Mouse (Mus musculus) lung, embryonic 14.5 days (tissue): ENCODE data around the gene Tgfb1i1. TPM values are rescaled to one million over a fixed set of nuclear protein-coding genes. Genes with fewer than 3 reads are reported as not detected.
A peak's percentile ranks its signal among the peaks of the same experiment; 100 is the strongest.

Experiments
- ATAC-seq: fragments of 200-750 bp; cut with Nextera tagmentation; 2 replicates; pipeline ENCODE4 v1.8.0; 2017; ENCODE audit warnings: mild to moderate bottlenecking, moderate TSS enrichment, moderate library complexity; ENCODE audit not compliant: insufficient read depth
- DNase-seq: peaks from one replicate; pipeline ENCODE4 v3.0.0-alpha.2; 2015
- H3K27ac ChIP-seq: fragments of 300-500 bp; sonication (generic); 2 replicates; pipeline ENCODE4 v1.5.1; 2014; ENCODE audit warnings: low read depth, mild to moderate bottlenecking, moderate library complexity
- H3K27me3 ChIP-seq: fragments of 300-500 bp; sonication (generic); 2 replicates; pipeline ENCODE4 v1.6.1; 2014; ENCODE audit warnings: low read length, control low read depth; ENCODE audit not compliant: insufficient read depth
- H3K36me3 ChIP-seq: fragments of 300-500 bp; sonication (generic); 2 replicates; pipeline ENCODE4 v1.6.1; 2014; ENCODE audit warnings: control low read depth; ENCODE audit not compliant: insufficient read depth
- H3K4me1 ChIP-seq: fragments of 300-500 bp; sonication (generic); 2 replicates; pipeline ENCODE4 v1.6.1; 2014; ENCODE audit warnings: antibody characterized with exemption, control low read depth; ENCODE audit not compliant: insufficient read depth
- H3K4me2 ChIP-seq: fragments of 300-500 bp; sonication (generic); 2 replicates; pipeline ENCODE4 v1.6.1; 2014; ENCODE audit warnings: mild to moderate bottlenecking
- H3K4me3 ChIP-seq: fragments of 300-500 bp; sonication (generic); 2 replicates; pipeline ENCODE4 v1.5.1; 2014; ENCODE audit warnings: low read depth, low read length
- H3K9ac ChIP-seq: fragments of 300-500 bp; sonication (generic); 2 replicates; pipeline ENCODE4 v1.6.1; 2014
- H3K9me3 ChIP-seq: fragments of 300-500 bp; sonication (generic); 2 replicates; pipeline ENCODE4 v1.6.1; 2016; ENCODE audit warnings: low read depth, low read length, control low read depth
- CTCF ChIP-seq: IDR thresholded peaks from 2 replicates; pipeline ENCODE4 v1.5.1; 2016; ENCODE audit warnings: antibody characterized with exemption, low read depth
- WGBS: fragments of 180-500 bp; shearing (Covaris S2); extraction: QIAGEN DNeasy Blood & Tissue Kit; methylation state at CpG from one replicate; pipeline ENCODE4 v1.1.7; 2014; 5-methylcytosine and 5-hydroxymethylcytosine counted together
- polyA plus RNA-seq: library from polyadenylated mRNA; unstranded; fragments of >200 nt; fragmentation: Nextera tagmentation; extraction: Ambion mirVana; gene quantifications from 2 replicates; pipeline ENCODE4 v1.2.1, GENCODE M21; 2014

The Tgfb1i1 gene
- polyA plus RNA-seq, 1 experiment from 2014 or later = 141 TPM

DNA sequence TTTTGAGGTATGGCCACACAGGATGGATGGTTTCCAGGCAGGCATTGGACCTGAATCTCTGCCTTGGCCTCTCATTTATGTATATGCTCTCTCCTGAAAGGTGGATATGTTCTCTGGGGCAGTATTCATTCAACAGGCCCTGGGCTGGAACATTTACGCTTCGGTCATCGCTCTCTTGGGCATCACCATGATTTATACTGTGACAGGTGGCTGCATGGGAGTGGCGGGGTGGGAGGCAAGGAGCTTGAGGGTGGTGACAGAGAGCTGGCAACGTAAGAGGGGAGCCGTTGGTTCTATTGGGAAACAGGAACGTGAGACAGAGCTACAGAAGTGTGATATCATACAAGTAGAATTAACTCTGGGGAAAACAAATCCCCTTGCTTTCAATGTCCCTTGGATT, 21.2 kb downstream of the Tgfb1i1 start:
- no peak overlapping the region for H3K4me2 ChIP-seq
- no peak overlapping the region for H3K27ac ChIP-seq
- H3K27me3 ChIP-seq = no peaks in the 10 kb centered on the region
- peaks cover 26% of the 10 kb centered on the region for H3K36me3 ChIP-seq
- no peak for TF ChIP-seq CTCF
- H3K4me3 ChIP-seq = no peak overlapping the region
- no peak for DNase-seq
- no peak for ATAC-seq
- H3K4me1 ChIP-seq = no peaks in the 10 kb centered on the region
- 73% methylated on average over 7 of the region's 7 CpGs for WGBS
- H3K9ac ChIP-seq = no peak overlapping the region
- no peaks in the 10 kb centered on the region for H3K9me3 ChIP-seq

DNA sequence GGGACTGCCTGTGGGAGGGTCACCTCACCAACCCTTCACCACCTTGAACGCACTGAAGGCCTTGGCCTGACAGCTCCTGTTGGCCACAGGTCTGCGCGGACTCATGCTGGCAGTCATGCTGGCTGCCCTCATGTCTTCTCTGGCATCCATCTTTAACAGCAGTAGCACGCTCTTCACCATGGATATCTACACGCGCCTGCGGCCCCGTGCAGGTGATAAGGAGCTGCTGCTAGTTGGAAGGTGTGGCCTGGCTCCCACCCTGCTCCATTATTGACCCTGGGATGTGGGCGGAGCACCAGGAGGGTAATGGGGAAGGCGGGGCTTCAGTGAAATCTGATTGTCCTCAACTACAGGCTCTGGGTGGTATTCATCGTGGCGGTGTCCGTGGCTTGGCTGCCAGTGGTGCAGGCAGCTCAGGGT, 23.8 kb downstream of the Tgfb1i1 start:
- Histone ChIP-seq H3K27me3 (no peaks in the 10 kb centered on the region), H3K9ac (no peak overlapping the region), H3K4me2 (no peak overlapping the region), H3K36me3 (peaks cover 52% of the 10 kb centered on the region), H3K4me3 (no peak overlapping the region), H3K27ac (no peak overlapping the region), H3K9me3 (no peaks in the 10 kb centered on the region), H3K4me1 (no peaks in the 10 kb centered on the region)
- ATAC-seq (peak; percentile 58), DNase-seq (peak; percentile 27)
- TF ChIP-seq CTCF = no peak
- WGBS = 40% methylated on average over 13 of the region's 13 CpGs

- WGBS = 95% methylated on average over 9 of the region's 9 CpGs
- peaks cover 62% of the 10 kb centered on the region for H3K36me3 ChIP-seq
- no peak overlapping the region for H3K4me3 ChIP-seq
- no peak overlapping the region for H3K4me2 ChIP-seq
- ATAC-seq (no peak), DNase-seq (no peak)
- no peak overlapping the region for H3K27ac ChIP-seq
- H3K9me3 ChIP-seq = no peaks in the 10 kb centered on the region
- TF ChIP-seq CTCF = no peak
- no peaks in the 10 kb centered on the region for H3K27me3 ChIP-seq
- no peak overlapping the region for H3K9ac ChIP-seq
- H3K4me1 ChIP-seq = no peaks in the 10 kb centered on the region
Measured at GRCm38 (mm10) chr7:128271496-128271895, 24.9 kb downstream of the Tgfb1i1 start.

DNA sequence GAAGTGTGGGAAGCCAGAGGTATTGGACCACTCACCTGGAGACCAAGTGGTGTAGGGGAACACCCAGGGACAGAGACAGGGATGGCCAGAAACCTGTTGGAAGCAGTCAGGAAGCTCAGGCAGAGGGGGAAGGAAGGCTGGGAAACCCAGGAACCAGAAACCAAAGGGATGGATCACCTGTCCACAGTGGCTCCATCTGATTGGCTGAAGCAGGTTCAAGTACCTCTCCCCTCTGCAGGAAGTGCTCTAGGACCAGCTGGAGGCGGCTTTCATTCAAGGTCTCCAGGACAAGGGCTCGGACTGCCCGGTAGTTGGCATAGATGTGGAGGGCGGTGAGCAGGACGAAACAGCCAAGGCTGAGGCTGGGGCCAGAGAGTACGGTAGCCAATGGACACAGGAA, 29.4 kb downstream of the Tgfb1i1 start:
- Histone ChIP-seq H3K4me2 (no peak overlapping the region), H3K4me1 (no peaks in the 10 kb centered on the region), H3K36me3 (peaks cover 89% of the 10 kb centered on the region), H3K27ac (no peak overlapping the region), H3K9ac (no peak overlapping the region), H3K4me3 (no peak overlapping the region), H3K27me3 (no peaks in the 10 kb centered on the region), H3K9me3 (no peaks in the 10 kb centered on the region)
- 89% methylated on average over 6 of the region's 6 CpGs for WGBS
- DNase-seq = no peak
- no peak for TF ChIP-seq CTCF
- ATAC-seq = no peak

- no peak for TF ChIP-seq CTCF
- Histone ChIP-seq H3K9ac (no peak overlapping the region), H3K4me1 (no peaks in the 10 kb centered on the region), H3K4me3 (no peak overlapping the region), H3K27ac (no peak overlapping the region), H3K36me3 (peaks cover 63% of the 10 kb centered on the region), H3K4me2 (no peak overlapping the region), H3K27me3 (no peaks in the 10 kb centered on the region), H3K9me3 (no peaks in the 10 kb centered on the region)
- DNase-seq (no peak), ATAC-seq (no peak)
- WGBS = 85% methylated on average over 4 of the region's 4 CpGs
Measured at GRCm38 (mm10) chr7:128279750-128280149, 33.1 kb downstream of the Tgfb1i1 start.

GRCm38 (mm10) chr7:128281765-128282164, 35.2 kb downstream of the Tgfb1i1 start:
- Histone ChIP-seq H3K9me3 (no peaks in the 10 kb centered on the region), H3K4me2 (no peak overlapping the region), H3K27ac (no peak overlapping the region), H3K27me3 (no peaks in the 10 kb centered on the region), H3K36me3 (peaks cover 50% of the 10 kb centered on the region), H3K9ac (no peak overlapping the region), H3K4me1 (no peaks in the 10 kb centered on the region), H3K4me3 (no peak overlapping the region)
- no peak for TF ChIP-seq CTCF
- ATAC-seq (no peak), DNase-seq (no peak)
- WGBS = 80% methylated on average over 11 of the region's 11 CpGs

DNA sequence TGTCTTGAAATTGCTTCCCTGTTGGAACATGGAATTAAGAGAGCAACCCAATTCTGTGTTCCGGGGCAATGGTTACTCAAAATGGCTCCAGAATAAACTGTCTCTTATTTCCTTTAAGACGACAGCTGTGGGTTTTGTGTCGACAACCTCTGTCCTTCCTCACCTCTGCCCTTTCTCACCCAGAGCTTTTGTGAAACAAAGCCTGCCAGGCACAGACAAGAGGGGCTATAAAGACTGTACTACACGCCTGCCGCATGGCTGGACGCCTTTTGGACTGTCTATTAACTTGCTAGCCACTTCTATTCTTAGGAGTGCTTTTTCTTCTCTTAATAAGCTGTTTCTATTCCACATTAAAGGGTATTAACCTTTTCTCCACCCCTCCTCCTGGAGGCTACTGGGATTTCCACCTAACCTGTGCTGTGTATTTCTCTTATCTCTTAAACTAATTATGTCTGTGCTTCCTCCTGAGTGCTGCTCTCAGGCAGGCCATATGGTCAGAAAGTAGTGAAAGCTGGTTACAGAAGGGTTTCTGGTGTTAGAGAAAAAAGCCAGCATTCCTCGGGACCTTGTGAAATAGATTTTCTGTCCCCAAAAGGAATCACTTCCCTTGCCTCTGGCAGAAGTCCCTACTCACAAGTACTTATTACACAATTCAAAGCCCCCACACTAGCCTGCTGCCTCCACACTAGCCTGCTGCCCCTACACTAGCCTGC, 36.1 kb downstream of the Tgfb1i1 start:
- Histone ChIP-seq H3K36me3 (peaks cover 52% of the 10 kb centered on the region), H3K27ac (peak overlapping the region; percentile 42), H3K4me1 (no peaks in the 10 kb centered on the region), H3K9ac (no peak overlapping the region), H3K4me3 (no peak overlapping the region), H3K9me3 (no peaks in the 10 kb centered on the region), H3K27me3 (no peaks in the 10 kb centered on the region), H3K4me2 (no peak overlapping the region)
- DNase-seq = peak; percentile 76
- WGBS = 34% methylated on average over 7 of the region's 7 CpGs
- no peak for TF ChIP-seq CTCF
- peak; percentile 38; the same call in 1 of the 2 replicates for ATAC-seq
